Comparison of ENCODE assay signal across 11 mouse cellular contexts in genomic region chr2:128296897-128297296, GRCm38 (mm10).
A peak's percentile ranks its signal among the peaks of the same experiment; 100 is the strongest.
DNase-seq lines count a peak whose midpoint lies in the region; ATAC-seq and TF ChIP-seq lines count a peak whose summit lies in the region.
"Had no signal": no experiment of that assay in that cellular context is flagged by ENCODE, and none has a peak within 500 bp of the region (broad histone marks: within the 10 kb centered on the region; RNA-seq: fewer than 3 reads in every experiment).

No protein-coding gene starts in this region.

- 38% methylated on average over 5 of the region's 5 CpGs for WGBS in heart, postnatal 0 days
- 17% methylated on average over 5 of the region's 5 CpGs for WGBS in intestine, embryonic 15.5 days

- H3K27ac ChIP-seq in heart, postnatal 0 days (ENCODE audit: low read depth): no peak overlapping the region
- H3K27ac ChIP-seq in intestine, embryonic 15.5 days: 0 out of 2 replicates have a peak overlapping the region, but pooled peaks have one; percentile 3

- no peak for TF ChIP-seq EP300 in heart, postnatal 0 days (IDR thresholded peaks at IDR 0.05; ENCODE audit: low read depth)

- peaks cover 6% of the 10 kb centered on the region; the same call in 1 of the 2 replicates for H3K4me1 ChIP-seq in heart, postnatal 0 days (ENCODE audit: control insufficient read depth, insufficient read depth)
- H3K4me1 ChIP-seq in intestine, embryonic 15.5 days (replicated peaks): peaks cover 11% of the 10 kb centered on the region

- no peak overlapping the region for H3K4me2 ChIP-seq in heart, postnatal 0 days (ENCODE audit: low read depth, low read length)
- H3K4me2 ChIP-seq in intestine, embryonic 15.5 days (replicated peaks): no peak overlapping the region

- no peak overlapping the region for H3K9ac ChIP-seq in heart, postnatal 0 days (replicated peaks; ENCODE audit: low read depth, low read length)
- no peak overlapping the region for H3K9ac ChIP-seq in intestine, embryonic 15.5 days

- H3K27me3 ChIP-seq in heart, postnatal 0 days (ENCODE audit: control insufficient read depth, insufficient read depth, low read length): no peaks in the 10 kb centered on the region
- no peaks in the 10 kb centered on the region for H3K27me3 ChIP-seq in intestine, embryonic 15.5 days (replicated peaks)
- H3K27me3 ChIP-seq: Patski had no signal

- no peaks in the 10 kb centered on the region for H3K36me3 ChIP-seq in heart, postnatal 0 days (replicated peaks; ENCODE audit: control insufficient read depth, insufficient read depth, low read length)
- H3K36me3 ChIP-seq in intestine, embryonic 15.5 days: no peaks in the 10 kb centered on the region

- no peak overlapping the region for H3K4me3 ChIP-seq in heart, postnatal 0 days (ENCODE audit: low read depth, low read length)
- no peak overlapping the region for H3K4me3 ChIP-seq in intestine, embryonic 15.5 days (replicated peaks)

- intact Hi-C loops in heart, postnatal 10 days (cut with DNase I): no loop called here

- ATAC-seq in heart, postnatal 0 days (ENCODE audit: insufficient read depth, low read depth): no peak
- peak; percentile 37; the same call in 1 of the 2 replicates for ATAC-seq in intestine, embryonic 15.5 days
- peak; percentile 57; the same call in 1 of the 2 replicates for ATAC-seq in monocyte, adult 5-6 weeks (replicated peaks; ENCODE audit: insufficient number of reproducible peaks, low FRiP score, low TSS enrichment, poor library complexity, severe bottlenecking)
- ATAC-seq: Patski had no signal

- DNase-seq in heart, postnatal 0 days (ENCODE audit: low spot score): peak; percentile 28
- no peak for DNase-seq in heart, postnatal 10 days
- peak; percentile 39 for DNase-seq in CD4-positive helper T cell, adult 2 months (ENCODE audit: low read depth, low spot score)
- DNase-seq in urinary bladder, postnatal 10 days (ENCODE audit: low spot score): no peak
- no peak for DNase-seq in layer of hippocampus, postnatal 14 days (ENCODE audit: low spot score in 2 of 2)
- no peak for DNase-seq in ovary, postnatal 10 days (ENCODE audit: low spot score)
- DNase-seq: cerebellum, adult 18-20 months; retina, postnatal 1 day had no signal

- peaks cover 3% of the 10 kb centered on the region; the same call in 1 of the 2 replicates for H3K9me3 ChIP-seq in heart, postnatal 0 days (replicated peaks; ENCODE audit: control insufficient read depth, low read length)
- H3K9me3 ChIP-seq in intestine, embryonic 15.5 days: no peaks in the 10 kb centered on the region

- no peak for TF ChIP-seq CTCF in heart, postnatal 0 days (IDR thresholded peaks at IDR 0.05; ENCODE audit: low read depth)

Comparison
In these comparisons a context has a peak if more than half of its experiments do, and no peak if none do; other contexts are left out.
1. DNase-seq: peak in heart, postnatal 0 days (single experiment) and CD4-positive helper T cell, adult 2 months (single experiment); none in heart, postnatal 10 days (0 of 2), urinary bladder, postnatal 10 days (single experiment), layer of hippocampus, postnatal 14 days (0 of 2) and ovary, postnatal 10 days (single experiment).